Mouse (Mus musculus) ES-Bruce4 (cell line): Measurements from ENCODE around the gene Ccdc163.

ENCODE experiments used
- CTCF ChIP-seq: IDR thresholded peaks from one replicate; pipeline ENCODE4 v1.8.1; 2011; ENCODE audit warnings: low read depth, low read length
- POLR2A ChIP-seq: IDR thresholded peaks from one replicate; pipeline ENCODE4 v1.8.1; 2011; ENCODE audit warnings: low read length; ENCODE audit not compliant: insufficient read depth

- no peak for TF ChIP-seq POLR2A
- no peak for TF ChIP-seq CTCF
Observed at GRCm38 (mm10) chr4:116796442-116797110, 88.3 kb downstream of the Ccdc163 start.
